Mouse (Mus musculus) CH12.LX (cell line): Measurements from ENCODE around the gene Cldn8. TPM values are rescaled to one million over a fixed set of nuclear protein-coding genes. Genes with fewer than 3 reads are reported as not detected.

Source experiments
- DNase-seq: peaks from one replicate; pipeline ENCODE4 v3.0.0-alpha.2; 2013; ENCODE audit errors: extremely low read depth
- H3K27ac ChIP-seq: 2 replicates; pipeline ENCODE4 v1.5.1; 2012; ENCODE audit warnings: low read depth, mild to moderate bottlenecking, control low read depth, moderate library complexity; ENCODE audit not compliant: insufficient read depth
- H3K27me3 ChIP-seq: replicated peaks from 2 replicates; pipeline ENCODE3; 2012; ENCODE audit warnings: inconsistent platforms
- H3K36me3 ChIP-seq, 2 experiments: replicated peaks in 1 of 2; 2 replicates each; pipeline versions ENCODE3 to v1.6.1; 2012; ENCODE audit warnings: inconsistent platforms in 1 of 2, low read length in 1 of 2, mild to moderate bottlenecking in 1 of 2, mixed read lengths in 1 of 2, moderate library complexity in 1 of 2; ENCODE audit not compliant: control insufficient read depth in 1 of 2, insufficient read depth in 1 of 2
- H3K4me1 ChIP-seq, 2 experiments: 2 replicates each; pipeline ENCODE4 v1.6.1; 2012; ENCODE audit warnings: inconsistent platforms in 1 of 2, moderate library complexity in 1 of 2; ENCODE audit not compliant: insufficient read depth in 2 of 2, control insufficient read depth in 1 of 2
- H3K4me2 ChIP-seq: 2 replicates; pipeline ENCODE4 v1.6.1; 2012; ENCODE audit warnings: low read depth, mild to moderate bottlenecking, control low read depth; ENCODE audit not compliant: poor library complexity, insufficient read depth, severe bottlenecking
- H3K4me3 ChIP-seq, 3 experiments: fragments of 150-350 bp in 1 of 3; sonication (generic) in 1 of 3; replicated peaks in 1 of 3; 2 replicates each; pipeline versions ENCODE3 to v1.5.1; 2011 to 2012; ENCODE audit warnings: low read depth in 2 of 3, low read length in 2 of 3, mild to moderate bottlenecking in 2 of 3, moderate library complexity in 2 of 3, control low read depth in 1 of 3, improper control_type of control experiment in 1 of 3, inconsistent platforms in 1 of 3, mixed read lengths in 1 of 3; ENCODE audit not compliant: poor library complexity in 1 of 3
- H3K79me2 ChIP-seq: replicated peaks from 2 replicates; pipeline ENCODE4 v1.6.1; 2012; ENCODE audit warnings: mild to moderate bottlenecking, moderate library complexity; ENCODE audit not compliant: control insufficient read depth, poor library complexity, insufficient read depth, severe bottlenecking; ENCODE audit errors: extremely low read depth
- H3K9ac ChIP-seq: 2 replicates; pipeline ENCODE4 v1.6.1; 2012; ENCODE audit warnings: low read depth, mild to moderate bottlenecking, control low read depth, moderate library complexity; ENCODE audit not compliant: insufficient read depth
- H3K9me3 ChIP-seq: replicated peaks from 2 replicates; pipeline ENCODE3; 2012; ENCODE audit warnings: low read length, inconsistent platforms, mixed read lengths
- BHLHE40 ChIP-seq: IDR thresholded peaks from 2 replicates; pipeline ENCODE4 v1.6.1; 2011; ENCODE audit warnings: mild to moderate bottlenecking, low read depth, low read length, improper control_type of control experiment
- CHD1 ChIP-seq: IDR thresholded peaks from 2 replicates; pipeline ENCODE4 v1.6.1; 2012; ENCODE audit warnings: low read depth, low read length, improper control_type of control experiment, inconsistent platforms
- CHD2 ChIP-seq: IDR thresholded peaks from 2 replicates; pipeline ENCODE4 v1.6.1; 2011; ENCODE audit warnings: low read length, improper control_type of control experiment
- E2F4 ChIP-seq: IDR thresholded peaks from 2 replicates; pipeline ENCODE4 v1.6.1; 2011; ENCODE audit warnings: low read depth, low read length, improper control_type of control experiment; ENCODE audit not compliant: insufficient replicate concordance
- ELF1 ChIP-seq: IDR thresholded peaks from 2 replicates; pipeline ENCODE4 v1.6.1; 2014; ENCODE audit warnings: low read depth, mild to moderate bottlenecking, inconsistent platforms, low read length, improper control_type of control experiment
- ETS1 ChIP-seq: conservative IDR thresholded peaks from 2 replicates; pipeline ENCODE4 v1.6.1; 2012; ENCODE audit warnings: low read depth, mild to moderate bottlenecking, inconsistent platforms, low read length, improper control_type of control experiment, moderate library complexity
- GABPA ChIP-seq: IDR thresholded peaks from 2 replicates; pipeline ENCODE4 v1.6.1; 2012; ENCODE audit warnings: low read depth, low read length, improper control_type of control experiment, inconsistent platforms; ENCODE audit not compliant: insufficient replicate concordance
- HCFC1 ChIP-seq: IDR thresholded peaks from 2 replicates; pipeline ENCODE4 v1.6.1; 2012; ENCODE audit warnings: low read depth, mild to moderate bottlenecking, inconsistent platforms, low read length, improper control_type of control experiment
- IRF4 ChIP-seq: IDR thresholded peaks from 2 replicates; pipeline ENCODE4 v1.6.1; 2014; ENCODE audit warnings: low read depth, mild to moderate bottlenecking, inconsistent platforms, low read length, improper control_type of control experiment
- JUN ChIP-seq: IDR thresholded peaks from 2 replicates; pipeline ENCODE4 v1.6.1; 2011; ENCODE audit warnings: low read depth, mild to moderate bottlenecking, low read length, improper control_type of control experiment, moderate library complexity; ENCODE audit not compliant: insufficient read depth
- JUND ChIP-seq: conservative IDR thresholded peaks from 2 replicates; pipeline ENCODE4 v1.6.1; 2011; ENCODE audit warnings: low read depth, low read length, improper control_type of control experiment
- MAFK ChIP-seq: IDR thresholded peaks from 2 replicates; pipeline ENCODE4 v1.6.1; 2011; ENCODE audit warnings: low read length, improper control_type of control experiment; ENCODE audit not compliant: insufficient replicate concordance
- MAX ChIP-seq: IDR thresholded peaks from 2 replicates; pipeline ENCODE4 v1.6.1; 2011; ENCODE audit warnings: low read length, improper control_type of control experiment
- MAZ ChIP-seq: IDR thresholded peaks from 2 replicates; pipeline ENCODE4 v1.6.1; 2012; ENCODE audit warnings: low read depth, mild to moderate bottlenecking, inconsistent platforms, low read length, improper control_type of control experiment, moderate library complexity
- MYC ChIP-seq: IDR thresholded peaks from 2 replicates; pipeline ENCODE4 v1.6.1; 2011; ENCODE audit warnings: low read depth, mild to moderate bottlenecking, improper control_type of control experiment, low read length
- NELFE ChIP-seq: IDR thresholded peaks from 2 replicates; pipeline ENCODE4 v1.6.1; 2011; ENCODE audit warnings: low read depth, low read length, improper control_type of control experiment
- POLR2A ChIP-seq: IDR thresholded peaks from 2 replicates; pipeline ENCODE4 v1.6.1; 2011; ENCODE audit warnings: low read depth, mild to moderate bottlenecking, improper control_type of control experiment, low read length
- POLR2AphosphoS2 ChIP-seq: IDR thresholded peaks from 2 replicates; pipeline ENCODE4 v1.6.1; 2011; ENCODE audit warnings: low read depth, low read length, improper control_type of control experiment
- RAD21 ChIP-seq: IDR thresholded peaks from 2 replicates; pipeline ENCODE4 v1.6.1; 2011; ENCODE audit warnings: low read depth, mild to moderate bottlenecking, low read length, improper control_type of control experiment, moderate library complexity
- RCOR1 ChIP-seq: conservative IDR thresholded peaks from 2 replicates; pipeline ENCODE4 v1.6.1; 2012; ENCODE audit warnings: low read depth, mild to moderate bottlenecking, inconsistent platforms, low read length, improper control_type of control experiment
- TBP ChIP-seq: conservative IDR thresholded peaks from 2 replicates; pipeline ENCODE4 v1.6.1; 2011; ENCODE audit warnings: low read depth, low read length, improper control_type of control experiment
- UBTF ChIP-seq: IDR thresholded peaks from 2 replicates; pipeline ENCODE4 v1.6.1; 2012; ENCODE audit warnings: low read depth, mild to moderate bottlenecking, inconsistent platforms, low read length, improper control_type of control experiment, moderate library complexity
- USF2 ChIP-seq: conservative IDR thresholded peaks from 2 replicates; pipeline ENCODE4 v1.6.1; 2011; ENCODE audit warnings: low read depth, low read length, improper control_type of control experiment
- ZC3H11A ChIP-seq: IDR thresholded peaks from 2 replicates; pipeline ENCODE4 v1.6.1; 2012; ENCODE audit warnings: low read depth, mild to moderate bottlenecking, inconsistent platforms, low read length, improper control_type of control experiment
- ZKSCAN1 ChIP-seq: IDR thresholded peaks from 2 replicates; pipeline ENCODE4 v1.6.1; 2012; ENCODE audit warnings: low read depth, inconsistent platforms, low read length, improper control_type of control experiment, borderline replicate concordance
- ZMIZ1 ChIP-seq: IDR thresholded peaks from 2 replicates; pipeline ENCODE4 v1.6.1; 2012; ENCODE audit warnings: low read depth, mild to moderate bottlenecking, inconsistent platforms, low read length, improper control_type of control experiment
- ZNF384 ChIP-seq: IDR thresholded peaks from 2 replicates; pipeline ENCODE4 v1.6.1; 2012; ENCODE audit warnings: low read depth, low read length, improper control_type of control experiment, inconsistent platforms
- dilution Hi-C: fragments of 300-500 bp; cut with MboI; formaldehyde crosslinking; loops from 2 replicates; pipeline ENCODE4 v1.14.3; 2020; ENCODE audit warnings: low sequenced_read_pairs; ENCODE audit not compliant: extremely low pct_unique_long_range_greater_than_20kb, extremely low pct_ligation_motif_present
- in situ Hi-C: fragments of 300-500 bp; cut with MboI; formaldehyde crosslinking; loops from 3 replicates; pipeline ENCODE4 v1.14.3; 2019; ENCODE audit warnings: low sequenced_read_pairs, low pct_ligation_motif_present, low pct_unique_long_range_greater_than_20kb, mixed read lengths
- polyA plus RNA-seq: library from polyadenylated mRNA; unstranded; fragments of >175 nt; gene quantifications from 2 replicates; pipeline ENCODE4 v1.2.1, GENCODE M21; 2012; ENCODE audit warnings: low read depth; ENCODE audit not compliant: insufficient read length
- total RNA-seq, 2 experiments: library from RNA; depleted of rRNA; stranded (reverse); fragments of 300-350 nt in 1 of 2; fragments of >200 nt in 1 of 2; gene quantifications; 2 replicates each; pipeline ENCODE4 v1.2.3; 2012 to 2014

The Cldn8 gene
- total and polyA plus RNA-seq, 3 experiments, result not detected

DNA sequence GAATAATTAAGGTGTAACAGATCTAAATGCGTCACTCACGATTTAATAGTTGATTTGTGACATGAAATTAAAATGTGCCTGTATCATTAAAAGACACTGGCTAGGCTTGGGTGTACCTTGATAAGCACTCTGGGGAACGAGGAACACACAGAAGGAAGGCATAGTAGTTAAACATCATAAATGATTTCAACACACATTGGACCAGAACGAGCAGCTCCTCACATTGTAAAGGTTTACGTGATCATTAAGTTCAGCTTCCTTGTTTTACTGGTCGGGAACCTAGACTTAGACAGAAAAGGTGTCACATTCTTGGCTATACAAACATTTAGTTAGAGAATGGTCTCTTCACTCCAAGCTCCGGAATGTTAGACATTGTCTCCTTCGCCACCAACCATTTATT lies 37.3 kb upstream of the Cldn8 start:
- no peak for DNase-seq
- Histone ChIP-seq H3K36me3 (no peaks in the 10 kb centered on the region), H3K4me1 (no peaks in the 10 kb centered on the region), H3K9ac (no peak overlapping the region), H3K9me3 (peaks cover 60% of the 10 kb centered on the region), H3K27ac (no peak overlapping the region), H3K79me2 (no peaks in the 10 kb centered on the region), H3K4me3 (no peak overlapping the region), H3K27me3 (no peaks in the 10 kb centered on the region), H3K4me2 (no peak overlapping the region)
- in situ Hi-C loops (no loop called here), dilution Hi-C loops (no loop called here)
- TF ChIP-seq HCFC1, result no peak
- TF ChIP-seq ZKSCAN1, result no peak
- TF ChIP-seq JUN, result no peak
- no peak for TF ChIP-seq ELF1
- no peak for TF ChIP-seq CHD1
- no peak for TF ChIP-seq NELFE
- no peak for TF ChIP-seq MYC
- no peak for TF ChIP-seq POLR2A
- TF ChIP-seq RAD21, result no peak
- no peak for TF ChIP-seq MAZ
- no peak for TF ChIP-seq BHLHE40
- TF ChIP-seq RCOR1, result no peak
- TF ChIP-seq ZNF384, result no peak
- no peak for TF ChIP-seq POLR2AphosphoS2
- no peak for TF ChIP-seq ZMIZ1
- no peak for TF ChIP-seq MAFK
- TF ChIP-seq E2F4, result no peak

DNA sequence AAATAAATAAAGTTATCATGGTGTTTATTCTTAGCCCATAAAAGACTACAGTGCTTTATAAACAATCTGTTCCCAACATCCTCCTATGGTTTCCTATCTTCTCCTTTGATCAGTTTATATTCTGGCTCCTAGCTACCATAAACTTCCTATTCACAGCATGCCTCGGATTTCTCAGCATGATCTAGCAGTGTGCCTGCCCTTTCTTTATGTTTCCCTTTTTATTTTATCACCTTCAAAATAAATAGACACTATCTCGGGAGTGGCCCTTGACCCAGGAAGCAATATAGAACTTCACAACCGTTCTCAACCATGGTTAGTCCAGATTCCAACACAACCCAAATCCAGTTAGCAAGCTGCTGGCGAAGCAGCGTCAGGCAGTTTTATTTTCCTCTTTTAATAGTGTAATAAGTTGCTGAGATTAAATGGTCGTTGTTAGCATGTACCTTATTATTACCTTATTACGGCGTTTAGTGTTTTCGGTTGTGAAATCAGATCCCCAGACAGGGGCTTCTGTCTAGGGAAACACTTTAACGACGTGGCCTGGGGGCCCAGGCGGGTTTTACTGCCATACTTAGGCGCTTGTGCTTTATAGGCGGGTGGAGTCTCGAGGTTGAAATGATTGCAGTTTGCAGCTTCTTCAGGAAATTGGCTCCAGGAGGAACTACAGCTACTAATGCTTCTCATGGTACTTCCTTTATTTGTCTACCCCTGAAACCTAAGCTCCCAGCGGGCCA lies 36.7 kb upstream of the Cldn8 start:
- Histone ChIP-seq H3K9ac (no peak overlapping the region), H3K27me3 (no peaks in the 10 kb centered on the region), H3K27ac (no peak overlapping the region)
- dilution Hi-C loops, result no loop called here
- TF ChIP-seq NELFE (no peak), ZC3H11A (no peak), UBTF (no peak), ZKSCAN1 (no peak), TBP (no peak), ETS1 (no peak), MAZ (no peak), RAD21 (no peak), GABPA (no peak), USF2 (no peak), CHD2 (no peak), IRF4 (no peak), POLR2A (no peak), RCOR1 (no peak), ELF1 (no peak), CHD1 (no peak), ZNF384 (no peak), MAX (no peak), JUND (no peak)
- TF ChIP-seq, all 38 proteins: peak for 0
- in situ Hi-C loops, result no loop called here
- Histone ChIP-seq H3K4me1 (no peaks in the 10 kb centered on the region), H3K36me3 (no peaks in the 10 kb centered on the region), H3K9me3 (peaks cover 63% of the 10 kb centered on the region), H3K79me2 (no peaks in the 10 kb centered on the region), H3K4me2 (no peak overlapping the region), H3K4me3 (no peak overlapping the region)
- no peak for DNase-seq
